In genomic region chr9:57967237-57967960, GRCm38 (mm10) we compare ENCODE assay signal across 10 mouse cellular contexts. TPM values are rescaled to one million over a fixed set of nuclear protein-coding genes. Genes with fewer than 3 reads are reported as not detected.
DNase-seq lines count a peak whose midpoint lies in the region; ATAC-seq lines count a peak whose summit lies in the region.
"Had no signal": no experiment of that assay in that cellular context is flagged by ENCODE, and none has a peak within 500 bp of the region (broad histone marks: within the 10 kb centered on the region; RNA-seq: fewer than 3 reads in every experiment).

No protein-coding gene starts in this region.

- no peaks in the 10 kb centered on the region for H3K36me3 ChIP-seq in heart, embryonic 10.5 days
- no peaks in the 10 kb centered on the region for H3K36me3 ChIP-seq in forebrain, embryonic 15.5 days
- H3K36me3 ChIP-seq in liver, embryonic 12.5 days = no peaks in the 10 kb centered on the region
- H3K36me3 ChIP-seq: lung, embryonic 15.5 days; stomach, embryonic 15.5 days had no signal

- no peak overlapping the region for H3K4me2 ChIP-seq in forebrain, embryonic 15.5 days (replicated peaks)
- no peak overlapping the region for H3K4me2 ChIP-seq in liver, embryonic 12.5 days
- H3K4me2 ChIP-seq: lung, embryonic 15.5 days; stomach, embryonic 15.5 days had no signal

- H3K4me1 ChIP-seq in heart, embryonic 10.5 days = peaks cover 41% of the 10 kb centered on the region
- H3K4me1 ChIP-seq in forebrain, embryonic 15.5 days = no peaks in the 10 kb centered on the region
- peaks cover 7% of the 10 kb centered on the region; the same call in 1 of the 2 replicates for H3K4me1 ChIP-seq in liver, embryonic 12.5 days
- H3K4me1 ChIP-seq: stomach, embryonic 15.5 days had no signal

- no peaks in the 10 kb centered on the region for H3K9me3 ChIP-seq in heart, embryonic 10.5 days
- no peaks in the 10 kb centered on the region for H3K9me3 ChIP-seq in forebrain, embryonic 15.5 days
- H3K9me3 ChIP-seq in liver, embryonic 12.5 days (replicated peaks) = no peaks in the 10 kb centered on the region
- H3K9me3 ChIP-seq: lung, embryonic 15.5 days; stomach, embryonic 15.5 days had no signal

- 44% methylated on average over 14 of the region's 14 CpGs for WGBS in heart, embryonic 10.5 days
- 80% methylated on average over 14 of the region's 14 CpGs for WGBS in forebrain, embryonic 15.5 days
- 68% methylated on average over 14 of the region's 14 CpGs for WGBS in liver, embryonic 12.5 days (ENCODE audit: insufficient replicate concordance)

- peak; percentile 34 for DNase-seq in kidney, postnatal 10 days
- no peak for DNase-seq in kidney, adult 8-10 months
- DNase-seq in cerebellum, adult 11-12 months = peak; percentile 83
- DNase-seq in heart, embryonic 10.5 days (ENCODE audit: low spot score) = no peak
- peak; percentile 37 for DNase-seq in ovary, postnatal 14 days (ENCODE audit: low spot score)
- no peak for DNase-seq in embryo, embryonic 10 days (ENCODE audit: low spot score)

- H3K4me3 ChIP-seq in heart, embryonic 10.5 days = no peak overlapping the region
- H3K4me3 ChIP-seq in forebrain, embryonic 15.5 days = no peak overlapping the region
- H3K4me3 ChIP-seq in liver, embryonic 12.5 days = no peak overlapping the region
- H3K4me3 ChIP-seq: lung, embryonic 15.5 days; stomach, embryonic 15.5 days had no signal

- no peak for ATAC-seq in forebrain, embryonic 15.5 days (replicated peaks)
- ATAC-seq in liver, embryonic 12.5 days = no peak

- H3K27ac ChIP-seq in heart, embryonic 10.5 days = peak overlapping the region; percentile 71
- H3K27ac ChIP-seq in forebrain, embryonic 15.5 days (replicated peaks) = no peak overlapping the region
- no peak overlapping the region for H3K27ac ChIP-seq in liver, embryonic 12.5 days
- H3K27ac ChIP-seq: lung, embryonic 15.5 days; stomach, embryonic 15.5 days had no signal

- no peak overlapping the region for H3K9ac ChIP-seq in forebrain, embryonic 15.5 days (replicated peaks)
- no peak overlapping the region for H3K9ac ChIP-seq in liver, embryonic 12.5 days
- H3K9ac ChIP-seq: lung, embryonic 15.5 days; stomach, embryonic 15.5 days had no signal

- peaks cover 8% of the 10 kb centered on the region; the same call in 1 of the 2 replicates for H3K27me3 ChIP-seq in heart, embryonic 10.5 days (ENCODE audit: insufficient read depth, poor library complexity, severe bottlenecking)
- H3K27me3 ChIP-seq in forebrain, embryonic 15.5 days = no peaks in the 10 kb centered on the region
- H3K27me3 ChIP-seq in liver, embryonic 12.5 days (replicated peaks) = no peaks in the 10 kb centered on the region; the same call in 1 of the 2 replicates
- H3K27me3 ChIP-seq: lung, embryonic 15.5 days; stomach, embryonic 15.5 days had no signal

RNA-seq across cellular contexts. Expression of gene Sema7a, which starts 27.5 kb away (rescaled TPM):
- polyA plus RNA-seq in heart, embryonic 10.5 days (2016; fragmentation: Nextera tagmentation; extraction: Ambion mirVana) = 0.16 TPM in 1 of 2 replicates, not detected in the other
- 3.4 and 3.6 TPM in 2 replicates for polyA plus RNA-seq in forebrain, embryonic 15.5 days (2015; fragmentation: Nextera tagmentation; extraction: Ambion mirVana)
- not detected in 2 replicates for polyA plus RNA-seq in liver, embryonic 12.5 days (2016; fragmentation: Nextera tagmentation; extraction: Ambion mirVana)

RNA-seq across cellular contexts. Expression of gene Cyp11a1, which starts 38.8 kb away (rescaled TPM):
- 0.10 TPM in 1 of 2 replicates, not detected in the other for polyA plus RNA-seq in heart, embryonic 10.5 days (2016; fragmentation: Nextera tagmentation; extraction: Ambion mirVana)
- 0.31 and 0.45 TPM in 2 replicates for polyA plus RNA-seq in forebrain, embryonic 15.5 days (2015; fragmentation: Nextera tagmentation; extraction: Ambion mirVana)
- 0.10 TPM in 1 of 2 replicates, not detected in the other for polyA plus RNA-seq in liver, embryonic 12.5 days (2016; fragmentation: Nextera tagmentation; extraction: Ambion mirVana)

RNA-seq across cellular contexts. Expression of gene Ubl7, which starts 56.6 kb away (rescaled TPM):
- polyA plus RNA-seq in heart, embryonic 10.5 days (2016; fragmentation: Nextera tagmentation; extraction: Ambion mirVana) = 110 TPM in 2 replicates
- 171 and 176 TPM in 2 replicates for polyA plus RNA-seq in forebrain, embryonic 15.5 days (2015; fragmentation: Nextera tagmentation; extraction: Ambion mirVana)
- polyA plus RNA-seq in liver, embryonic 12.5 days (2016; fragmentation: Nextera tagmentation; extraction: Ambion mirVana) = 69.3 and 69.8 TPM in 2 replicates

Comparison
In these comparisons a context has a peak if more than half of its experiments do, and no peak if none do; other contexts are left out.
1. DNase-seq: peak in kidney, postnatal 10 days (single experiment), cerebellum, adult 11-12 months (single experiment) and ovary, postnatal 14 days (single experiment); none in kidney, adult 8-10 months (0 of 2), heart, embryonic 10.5 days (single experiment) and embryo, embryonic 10 days (single experiment).